Mouse (Mus musculus) ES-E14 (cell line): Measurements from ENCODE around the gene Prss27. TPM values are rescaled to one million over a fixed set of nuclear protein-coding genes. Genes with fewer than 3 reads are reported as not detected.

ENCODE experiments used
- DNase-seq: peaks from one replicate; pipeline ENCODE4 v3.0.0-alpha.2; 2013; ENCODE audit warnings: low read depth, low spot score
- H3K27ac ChIP-seq: 2 replicates; pipeline ENCODE4 v1.5.1; 2012; ENCODE audit warnings: low read depth, mild to moderate bottlenecking, low read length, moderate library complexity, mixed read lengths; ENCODE audit not compliant: poor library complexity, insufficient read depth, severe bottlenecking
- H3K36me3 ChIP-seq: 2 replicates; pipeline ENCODE4 v1.6.1; 2012; ENCODE audit warnings: mild to moderate bottlenecking, low read length, moderate library complexity, mixed read lengths; ENCODE audit not compliant: control insufficient read depth, poor library complexity, insufficient read depth, severe bottlenecking
- H3K4me1 ChIP-seq, 2 experiments: fragments of 150-350 bp in 1 of 2; sonication (generic) in 1 of 2; 2 replicates each; pipeline ENCODE4 v1.6.1; 2012; ENCODE audit warnings: low read length in 2 of 2, mild to moderate bottlenecking in 1 of 2, mixed read lengths in 1 of 2; ENCODE audit not compliant: control insufficient read depth in 2 of 2, insufficient read depth in 2 of 2, poor library complexity in 1 of 2
- H3K4me3 ChIP-seq, 2 experiments: fragments of 150-350 bp in 1 of 2; sonication (generic) in 1 of 2; 2 replicates each; pipeline ENCODE4 v1.5.1; 2012; ENCODE audit warnings: low read length in 2 of 2, low read depth in 1 of 2, mild to moderate bottlenecking in 1 of 2, mixed read lengths in 1 of 2; ENCODE audit not compliant: insufficient read depth in 1 of 2, poor library complexity in 1 of 2, severe bottlenecking in 1 of 2
- H3K9ac ChIP-seq: 2 replicates; pipeline ENCODE4 v1.6.1; 2012; ENCODE audit warnings: low read depth, mild to moderate bottlenecking, low read length, mixed read lengths; ENCODE audit not compliant: poor library complexity, insufficient read depth, severe bottlenecking
- H3K9me3 ChIP-seq: fragments of 150-350 bp; sonication (generic); 2 replicates; pipeline ENCODE4 v1.6.1; 2012; ENCODE audit warnings: low read depth, mild to moderate bottlenecking, low read length; ENCODE audit not compliant: control insufficient read depth, insufficient read depth
- CHD2 ChIP-seq: IDR thresholded peaks from 2 replicates; pipeline ENCODE4 v1.6.1; 2014; ENCODE audit warnings: mild to moderate bottlenecking, low read depth, low read length, inconsistent platforms
- HCFC1 ChIP-seq: IDR thresholded peaks from 2 replicates; pipeline ENCODE4 v1.6.1; 2012; ENCODE audit warnings: low read length, inconsistent platforms, borderline replicate concordance; ENCODE audit not compliant: insufficient read depth
- MAFK ChIP-seq: IDR thresholded peaks from 2 replicates; pipeline ENCODE4 v1.6.1; 2014; ENCODE audit warnings: mild to moderate bottlenecking, low read depth, low read length, inconsistent platforms; ENCODE audit not compliant: insufficient read depth
- ZC3H11A ChIP-seq: IDR thresholded peaks from 2 replicates; pipeline ENCODE4 v1.6.1; 2012; ENCODE audit warnings: low read depth, mild to moderate bottlenecking, inconsistent platforms, low read length, borderline replicate concordance
- ZNF384 ChIP-seq: IDR thresholded peaks from 2 replicates; pipeline ENCODE4 v1.6.1; 2012; ENCODE audit warnings: low read depth, low read length, inconsistent platforms
- in situ Hi-C, 2 experiments: fragments of 600-800 bp; cut with MboI; formaldehyde crosslinking; loops; one replicate each; pipeline ENCODE4 v1.15.1; 2025; ENCODE audit warnings: low sequenced_read_pairs in 2 of 2, inconsistent platforms in 1 of 2; ENCODE audit not compliant: unreplicated experiment in 2 of 2
- total RNA-seq: library from RNA; depleted of rRNA; stranded (reverse); fragments of 300-350 nt; gene quantifications from 2 replicates; pipeline ENCODE4 v1.2.3, GENCODE M21; 2012

Gene Prss27
- total RNA-seq, 1 experiment: 0.31 TPM

DNA sequence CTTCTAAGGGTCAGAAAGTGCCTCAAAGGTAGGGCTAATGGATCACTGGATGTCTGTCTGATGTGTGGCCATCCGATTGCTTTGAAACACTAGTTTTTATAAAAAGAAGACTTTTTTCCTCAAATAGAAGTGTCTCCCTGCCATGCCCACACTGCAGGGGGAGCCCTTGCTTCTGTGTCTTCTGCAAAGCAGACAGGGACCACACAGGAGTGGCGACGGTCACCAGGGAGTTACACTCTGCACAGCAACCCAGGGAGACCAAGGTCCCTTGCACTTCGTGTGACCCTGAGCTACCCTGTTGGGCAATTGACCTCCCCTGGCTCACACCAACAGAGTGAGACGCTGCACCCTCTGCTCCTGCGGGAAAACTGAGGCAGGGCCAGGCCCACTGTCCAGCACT lies 990 bp upstream of the Prss27 start:
- H3K36me3 ChIP-seq: no peaks in the 10 kb centered on the region
- no peak for TF ChIP-seq ZC3H11A
- no peak overlapping the region; a peak in 1 of 4 replicates for H3K4me3 ChIP-seq
- no peak overlapping the region for H3K27ac ChIP-seq
- no peak overlapping the region for H3K9ac ChIP-seq
- no peak for DNase-seq
- no peaks in the 10 kb centered on the region for H3K9me3 ChIP-seq
- H3K4me1 ChIP-seq: peaks cover 0 to 10% of the 10 kb centered on the region in 2 experiments; a peak in 2 of 4 replicates
- in situ Hi-C loops: no loop called here

DNA sequence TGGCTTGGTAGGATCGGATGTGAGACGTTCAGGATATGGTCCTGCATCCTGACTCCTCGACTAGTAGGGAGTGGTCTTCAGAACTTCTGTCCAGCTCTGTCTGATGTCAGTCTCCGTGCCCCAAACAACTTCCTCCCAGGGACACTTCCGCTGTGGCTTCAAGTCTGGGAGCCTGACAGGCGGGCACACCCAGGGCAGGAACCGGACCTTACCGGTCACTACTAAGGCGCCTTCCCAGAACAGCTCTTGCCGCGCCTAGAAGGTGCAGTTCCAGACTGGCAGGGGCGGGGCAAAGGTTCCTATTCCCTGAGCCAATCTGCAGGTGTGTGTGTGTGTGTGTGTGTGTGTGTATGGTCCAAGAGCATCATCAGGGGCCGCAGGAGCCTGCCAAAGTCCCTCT lies 584 bp upstream of the Prss27 start:
- TF ChIP-seq CHD2 (no peak), ZNF384 (no peak), MAFK (no peak), HCFC1 (no peak), ZC3H11A (no peak)
- peaks cover 0 to 6% of the 10 kb centered on the region in 2 experiments; a peak in 1 of 4 replicates for H3K4me1 ChIP-seq

DNA sequence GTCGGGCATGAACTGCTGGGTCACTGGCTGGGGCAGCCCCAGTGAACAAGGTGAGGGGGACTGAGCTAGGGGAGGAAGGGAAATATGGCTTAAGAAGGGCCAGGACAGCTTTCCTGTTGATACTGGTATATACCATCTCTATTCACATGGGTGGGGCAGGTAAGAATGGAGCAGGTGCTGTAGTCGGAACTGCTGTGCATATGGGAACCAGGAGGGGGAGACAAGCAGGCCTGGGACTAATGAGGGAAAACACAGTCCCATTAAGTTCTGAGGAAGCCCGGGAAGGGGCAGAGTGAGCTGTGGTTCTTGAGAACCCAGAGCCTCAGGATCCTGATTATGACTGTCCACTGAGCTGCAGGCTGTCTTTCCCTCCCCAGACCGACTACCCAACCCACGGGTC lies 6.5 kb downstream of the Prss27 start:
- Histone ChIP-seq H3K4me3 (no peak overlapping the region), H3K27ac (no peak overlapping the region), H3K36me3 (peaks cover 11% of the 10 kb centered on the region), H3K9me3 (no peaks in the 10 kb centered on the region), H3K4me1 (peaks cover 2 to 13% of the 10 kb centered on the region in 2 experiments; a peak in 1 of 4 replicates), H3K9ac (no peak overlapping the region)
- in situ Hi-C loops: no loop called here
- no peak for DNase-seq
- TF ChIP-seq HCFC1 (no peak), ZC3H11A (no peak), ZNF384 (no peak), CHD2 (no peak), MAFK (no peak)

More for the DNA sequence above, 584 bp upstream of the Prss27 start:
- H3K9me3 ChIP-seq: no peaks in the 10 kb centered on the region
- in situ Hi-C loops: no loop called here
- H3K4me3 ChIP-seq: no peak overlapping the region; a peak in 1 of 4 replicates
- no peak for DNase-seq
- no peak overlapping the region for H3K9ac ChIP-seq
- H3K27ac ChIP-seq: no peak overlapping the region
- H3K36me3 ChIP-seq: no peaks in the 10 kb centered on the region

DNA sequence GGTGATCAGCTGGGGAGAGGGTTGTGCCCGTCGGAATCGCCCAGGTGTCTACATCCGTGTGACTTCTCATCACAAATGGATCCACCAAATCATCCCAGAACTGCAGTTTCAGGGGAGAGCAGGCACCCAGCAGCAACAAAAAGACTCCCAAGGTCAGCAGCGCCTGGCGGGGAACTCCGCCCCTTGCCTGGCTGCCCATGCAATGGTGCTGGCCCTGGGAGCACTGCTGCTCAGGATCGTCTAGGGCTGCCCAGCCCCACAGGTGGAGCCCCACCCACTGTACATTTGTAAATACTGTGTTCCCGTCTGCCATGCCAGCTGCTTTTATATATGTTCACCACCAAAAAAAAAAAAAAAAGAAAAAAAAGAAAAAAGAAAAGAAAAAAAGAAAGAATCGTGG lies 7.7 kb downstream of the Prss27 start:
- H3K4me1 ChIP-seq: peaks cover 2 to 13% of the 10 kb centered on the region in 2 experiments; a peak in 1 of 4 replicates

DNA sequence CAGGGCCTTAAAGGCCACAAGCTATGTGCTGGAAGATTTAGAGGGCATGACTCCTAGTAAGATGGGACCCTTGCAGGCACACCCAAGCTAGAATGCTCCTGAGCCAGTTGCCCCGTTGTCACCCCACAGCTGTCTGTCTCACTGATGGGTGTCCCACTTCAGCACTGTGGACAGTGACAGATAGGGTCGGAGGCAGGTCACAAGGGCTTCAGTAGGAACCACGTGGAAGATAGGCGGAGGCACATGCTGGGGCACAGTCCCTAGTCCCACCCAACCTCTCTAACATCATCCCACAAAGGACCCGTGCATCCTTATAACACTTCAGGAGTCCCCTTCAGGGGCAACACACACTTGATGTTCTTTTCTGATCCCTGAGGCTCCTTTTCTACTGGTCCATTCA lies 8.1 kb downstream of the Prss27 start:
- no peak overlapping the region for H3K4me3 ChIP-seq
- peak; percentile 56 for DNase-seq
- H3K9ac ChIP-seq: no peak overlapping the region
- peaks cover 2 to 13% of the 10 kb centered on the region in 2 experiments; a peak in 1 of 4 replicates for H3K4me1 ChIP-seq
- no peaks in the 10 kb centered on the region for H3K9me3 ChIP-seq
- H3K36me3 ChIP-seq: peaks cover 18% of the 10 kb centered on the region
- in situ Hi-C loops: no loop called here
- TF ChIP-seq CHD2 (no peak), MAFK (no peak), ZNF384 (peak; percentile 58; the same call in 1 of the 2 replicates), HCFC1 (0 out of 2 replicates have a peak, but pooled peaks have one; percentile 26), ZC3H11A (no peak)
- no peak overlapping the region for H3K27ac ChIP-seq

More for the DNA sequence above, 7.7 kb downstream of the Prss27 start:
- in situ Hi-C loops: no loop called here
- Histone ChIP-seq H3K4me3 (no peak overlapping the region), H3K9me3 (no peaks in the 10 kb centered on the region), H3K36me3 (peaks cover 14% of the 10 kb centered on the region), H3K9ac (no peak overlapping the region), H3K27ac (no peak overlapping the region)
- no peak for DNase-seq
- TF ChIP-seq CHD2 (no peak), HCFC1 (no peak), MAFK (no peak), ZC3H11A (no peak), ZNF384 (no peak; the same call in 1 of the 2 replicates)
